In genomic region chr17:74228131-74228759, GRCm38 (mm10) we compare ENCODE assay signal across 30 mouse cellular contexts.
DNase-seq lines count a peak whose midpoint lies in the region; ATAC-seq and TF ChIP-seq lines count a peak whose summit lies in the region.
"Had no signal": no experiment of that assay in that cellular context is flagged by ENCODE, and none has a peak within 500 bp of the region (broad histone marks: within the 10 kb centered on the region; RNA-seq: fewer than 3 reads in every experiment).

No protein-coding gene starts in this region.

- DNase-seq in heart, adult 11 months, result peak; percentile 55
- no peak for DNase-seq in heart, embryonic 10.5 days (ENCODE audit: low spot score)
- peak; percentile 62 for DNase-seq in MEL (ENCODE audit: low read depth, low spot score)
- no peak for DNase-seq in embryo, embryonic 10.5 days (ENCODE audit: low spot score)
- no peak for DNase-seq in left cerebral cortex, postnatal 36 days (ENCODE audit: low spot score in 2 of 2)
- DNase-seq: adrenal gland, postnatal 10 days; adrenal gland, postnatal 36 days; cerebellum, adult 18-20 months; cerebellum, adult 9-10 months; cerebellum, postnatal 14 days; gastrocnemius, postnatal 10 days; gastrocnemius, postnatal 36 days; heart, adult 18-20 months; heart, postnatal 14 days; heart, postnatal 4 days had no signal

- TF ChIP-seq POLR2A in MEL (IDR thresholded peaks at IDR 0.05; ENCODE audit: control insufficient read depth in 1 of 2, insufficient read depth in 1 of 2, low read depth in 1 of 2, low read length in 2 of 2, poor library complexity in 1 of 2), result no peak

- peak; percentile 33 for ATAC-seq in granulocyte monocyte progenitor cell, adult 5-6 weeks (replicated peaks; ENCODE audit: poor library complexity, severe bottlenecking)
- peak; percentile 34; the same call in 1 of the 2 replicates for ATAC-seq in megakaryocyte-erythroid progenitor cell, adult 5-6 weeks (replicated peaks; ENCODE audit: low FRiP score, low TSS enrichment, poor library complexity, severe bottlenecking)
- ATAC-seq in erythroid progenitor cell, adult 5-6 weeks (replicated peaks; ENCODE audit: low FRiP score, poor library complexity, severe bottlenecking), result no peak
- ATAC-seq: CD4-positive, CD25-positive, alpha-beta regulatory T cell, adult 4 months; forebrain, embryonic 13.5 days; hindbrain, postnatal 0 days; inflammation-experienced regulatory T-cells, adult 6 months; intestine, embryonic 16.5 days; Patski had no signal

- WGBS in heart, embryonic 10.5 days, result 90% methylated on average over 3 of the region's 3 CpGs

- H3K27me3 ChIP-seq in heart, embryonic 10.5 days (ENCODE audit: insufficient read depth, poor library complexity, severe bottlenecking), result no peaks in the 10 kb centered on the region
- H3K27me3 ChIP-seq in MEL (ENCODE audit: control insufficient read depth in 1 of 2, insufficient read depth in 2 of 2, low read length in 2 of 2), result no peaks in the 10 kb centered on the region
- H3K27me3 ChIP-seq: embryonic facial prominence, embryonic 12.5 days; embryonic facial prominence, embryonic 15.5 days; forebrain, embryonic 13.5 days; heart, embryonic 13.5 days; Patski had no signal

- no peak for TF ChIP-seq EP300 in MEL (IDR thresholded peaks at IDR 0.05; ENCODE audit: low read depth in 1 of 2, low read length in 2 of 2)

- H3K9ac ChIP-seq in MEL (ENCODE audit: control insufficient read depth, low read depth, low read length, poor library complexity, severe bottlenecking), result no peak overlapping the region
- H3K9ac ChIP-seq: embryonic facial prominence, embryonic 12.5 days; embryonic facial prominence, embryonic 15.5 days; forebrain, embryonic 13.5 days; heart, embryonic 13.5 days; hindbrain, embryonic 14.5 days had no signal

- H3K36me3 ChIP-seq in heart, embryonic 10.5 days, result peaks cover 12% of the 10 kb centered on the region
- peaks cover 0 to 14% of the 10 kb centered on the region in 2 experiments for H3K36me3 ChIP-seq in MEL (ENCODE audit: control insufficient read depth in 1 of 2, insufficient read depth in 2 of 2, low read length in 2 of 2)

- no peak for TF ChIP-seq CTCF in MEL (IDR thresholded peaks at IDR 0.05 in 2 of 3, conservative IDR thresholded peaks at IDR 0.05 in 1 of 3; ENCODE audit: control insufficient read depth in 1 of 3, insufficient read depth in 1 of 3, low read depth in 2 of 3, low read length in 3 of 3, poor library complexity in 1 of 3, severe bottlenecking in 1 of 3)

- H3K4me1 ChIP-seq in heart, embryonic 10.5 days, result no peaks in the 10 kb centered on the region
- H3K4me1 ChIP-seq in MEL (ENCODE audit: control insufficient read depth in 1 of 2, insufficient read depth in 2 of 2, low read length in 2 of 2), result no peaks in the 10 kb centered on the region
- H3K4me1 ChIP-seq: embryonic facial prominence, embryonic 12.5 days; embryonic facial prominence, embryonic 15.5 days; forebrain, embryonic 13.5 days; heart, embryonic 13.5 days had no signal

- intact Hi-C loops in left cerebral cortex, postnatal 36 days (cut with DNase I), result no loop called here

- no peak overlapping the region for H3K4me3 ChIP-seq in heart, embryonic 10.5 days
- no peak overlapping the region for H3K4me3 ChIP-seq in MEL (ENCODE audit: control insufficient read depth in 1 of 2, insufficient read depth in 1 of 2, low read depth in 2 of 2, low read length in 2 of 2)
- H3K4me3 ChIP-seq: embryonic facial prominence, embryonic 12.5 days; embryonic facial prominence, embryonic 15.5 days; erythroblast, embryonic 14.5 days; forebrain, embryonic 10.5 days; forebrain, embryonic 13.5 days; heart, embryonic 13.5 days had no signal

- H3K27ac ChIP-seq in heart, embryonic 10.5 days, result no peak overlapping the region
- H3K27ac ChIP-seq in MEL (ENCODE audit: control insufficient read depth, low read depth, low read length), result no peak overlapping the region
- H3K27ac ChIP-seq: embryonic facial prominence, embryonic 12.5 days; embryonic facial prominence, embryonic 15.5 days; forebrain, embryonic 10.5 days; forebrain, embryonic 13.5 days; heart, embryonic 13.5 days; hindbrain, embryonic 14.5 days; hindbrain, postnatal 0 days had no signal

- no peaks in the 10 kb centered on the region; the same call in 1 of the 2 replicates for H3K79me2 ChIP-seq in MEL (ENCODE audit: control insufficient read depth, insufficient read depth, low read length, poor library complexity)

- no peaks in the 10 kb centered on the region for H3K9me3 ChIP-seq in heart, embryonic 10.5 days
- H3K9me3 ChIP-seq in MEL (replicated peaks; ENCODE audit: insufficient read depth, low read length), result no peaks in the 10 kb centered on the region
- H3K9me3 ChIP-seq: embryonic facial prominence, embryonic 12.5 days; embryonic facial prominence, embryonic 15.5 days; forebrain, embryonic 10.5 days; forebrain, embryonic 13.5 days; heart, embryonic 13.5 days had no signal

- TF ChIP-seq RAD21 in MEL (IDR thresholded peaks at IDR 0.05; ENCODE audit: low read depth, low read length), result no peak

TF ChIP-seq in MEL, 35 proteins besides CTCF, POLR2A, EP300 and RAD21:
- TF ChIP-seq MYB (IDR thresholded peaks at IDR 0.05; ENCODE audit: low read depth, low read length), result no peak
- no peak for TF ChIP-seq MAX (IDR thresholded peaks at IDR 0.05; ENCODE audit: low read length)
- no peak for TF ChIP-seq GABPA (IDR thresholded peaks at IDR 0.05; ENCODE audit: low read depth, low read length)
- TF ChIP-seq USF1 (IDR thresholded peaks at IDR 0.05; ENCODE audit: low read depth, low read length), result no peak
- no peak for TF ChIP-seq USF2 (IDR thresholded peaks at IDR 0.05; ENCODE audit: borderline replicate concordance in 1 of 2, insufficient read depth in 1 of 2, low read depth in 1 of 2, low read length in 2 of 2)
- TF ChIP-seq ZKSCAN1 (IDR thresholded peaks at IDR 0.05; ENCODE audit: low read depth, low read length), result no peak

Comparison
In these comparisons a context has a peak if more than half of its experiments do, and no peak if none do; other contexts are left out.
1. DNase-seq: peak in heart, adult 11 months (single experiment) and MEL (single experiment); none in heart, embryonic 10.5 days (single experiment), embryo, embryonic 10.5 days (single experiment) and left cerebral cortex, postnatal 36 days (0 of 2).